Mouse (Mus musculus): Measurements from ENCODE around the gene Sparc.

DNA sequence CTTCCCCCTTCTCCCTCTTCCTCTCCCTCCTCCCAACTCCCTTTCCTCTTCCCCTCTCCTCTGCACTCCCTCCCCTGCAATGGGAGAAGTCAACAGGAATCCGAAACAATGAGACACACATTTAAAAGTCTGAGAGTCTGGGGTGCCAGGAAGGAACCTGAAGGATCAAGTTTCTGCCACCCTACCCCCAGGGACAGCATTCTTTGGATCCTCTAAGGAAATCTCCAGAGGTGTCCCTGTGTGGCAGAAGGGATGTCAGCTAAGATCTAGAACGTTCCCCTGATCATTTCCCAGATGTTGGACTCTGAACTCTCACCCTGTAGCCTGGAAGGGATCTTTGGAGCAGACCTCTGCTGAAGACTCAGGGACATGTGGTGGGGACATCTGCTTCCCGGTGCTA, 12.5 kb downstream of the Sparc start:
- no peak for TF ChIP-seq CTCF (IDR thresholded peaks at IDR 0.05; ENCODE audit: extremely low read depth, insufficient read length, insufficient replicate concordance, low read depth, low read length)
- no peak for TF ChIP-seq POLR2A (IDR thresholded peaks at IDR 0.05; ENCODE audit: low read depth, low read length)

All from small intestine, adult 2 months (tissue).